Mouse (Mus musculus): ENCODE data around the gene 2610021A01Rik.

DNA sequence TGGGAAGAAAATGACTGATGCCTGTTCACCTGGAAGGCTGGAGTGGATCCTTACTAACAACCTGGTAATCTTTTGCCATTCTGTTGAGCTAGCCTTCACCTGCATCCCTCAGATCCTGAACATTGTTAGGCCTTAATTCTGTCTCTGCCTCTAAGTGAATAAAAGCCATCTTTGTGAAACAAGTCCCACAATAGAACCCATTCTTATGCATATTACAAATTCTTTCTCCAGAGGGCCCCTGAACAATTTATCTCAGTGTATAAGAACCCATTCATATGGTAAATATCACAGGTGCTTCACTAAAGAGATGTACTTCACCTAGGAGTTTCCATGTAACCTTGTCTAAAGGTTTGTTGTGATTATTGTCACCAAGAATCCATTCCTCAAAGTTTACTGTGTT lies 17.0 kb upstream of the 2610021A01Rik start:
- no peak for TF ChIP-seq POLR2A (IDR thresholded peaks at IDR 0.05; ENCODE audit: low read depth, low read length)
- TF ChIP-seq CTCF (IDR thresholded peaks at IDR 0.05; ENCODE audit: borderline replicate concordance, insufficient read depth, low read length): no peak

Measured in embryonic fibroblast, embryonic 13.5 days (primary cell).